Mouse (Mus musculus) cerebellum, postnatal 4 days (tissue): Measurements from ENCODE around the gene Cap2.

ENCODE experiments used
- DNase-seq, 2 experiments: peaks; one replicate each; pipeline ENCODE4 v3.0.0; 2022; ENCODE audit warnings: low spot score in 2 of 2, mixed read lengths in 1 of 2

The Cap2 gene

GRCm38 (mm10) chr13:46629391-46629790, 127.7 kb downstream of the Cap2 start:
- no peak for DNase-seq

GRCm38 (mm10) chr13:46632796-46633195, 131.1 kb downstream of the Cap2 start:
- DNase-seq, result no peak

- peak in 1 of 2 experiments; percentile 45 for DNase-seq
Measured at GRCm38 (mm10) chr13:46633320-46634132, 131.9 kb downstream of the Cap2 start.

GRCm38 (mm10) chr13:46634133-46634488, 132.5 kb downstream of the Cap2 start:
- peak in 1 of 2 experiments; percentile 22 for DNase-seq

- DNase-seq, result no peak
Measured at GRCm38 (mm10) chr13:46640608-46641468, 139.2 kb downstream of the Cap2 start.

- no peak for DNase-seq
Measured at GRCm38 (mm10) chr13:46642318-46642717, 140.7 kb downstream of the Cap2 start.

- no peak for DNase-seq
Measured at GRCm38 (mm10) chr13:46644175-46644574, 142.5 kb downstream of the Cap2 start.

GRCm38 (mm10) chr13:46645476-46645875, 143.8 kb downstream of the Cap2 start:
- DNase-seq, result no peak

GRCm38 (mm10) chr13:46651853-46652252, 150.2 kb downstream of the Cap2 start:
- DNase-seq, result no peak

- no peak for DNase-seq
Measured at GRCm38 (mm10) chr13:46652671-46653070, 151.0 kb downstream of the Cap2 start.

GRCm38 (mm10) chr13:46653671-46654070, 152.0 kb downstream of the Cap2 start:
- no peak for DNase-seq

- DNase-seq, result no peak
Measured at GRCm38 (mm10) chr13:46654566-46654965, 152.9 kb downstream of the Cap2 start.

GRCm38 (mm10) chr13:46659211-46659610, 157.6 kb downstream of the Cap2 start:
- DNase-seq, result no peak

GRCm38 (mm10) chr13:46663461-46663964, 161.9 kb downstream of the Cap2 start:
- DNase-seq, result peak in 1 of 2 experiments; percentile 20

- DNase-seq, result peak; percentile 93 to 95
Measured at GRCm38 (mm10) chr13:46669048-46669619, 167.5 kb downstream of the Cap2 start, which contains the start of gene Fam8a1. Fam8a1 (plus strand) TSS chr13:46669522.

- peak in 1 of 2 experiments; percentile 31 for DNase-seq
Measured at GRCm38 (mm10) chr13:46669620-46670271, 168.1 kb downstream of the Cap2 start.

GRCm38 (mm10) chr13:46670514-46670913, 168.9 kb downstream of the Cap2 start:
- DNase-seq, result no peak

GRCm38 (mm10) chr13:46674601-46675000, 173.0 kb downstream of the Cap2 start:
- peak in 1 of 2 experiments; percentile 14 for DNase-seq

GRCm38 (mm10) chr13:46677721-46678120, 176.1 kb downstream of the Cap2 start:
- no peak for DNase-seq

- no peak for DNase-seq
Measured at GRCm38 (mm10) chr13:46682921-46683320, 181.3 kb downstream of the Cap2 start.

- no peak for DNase-seq
Measured at GRCm38 (mm10) chr13:46683370-46683769, 181.7 kb downstream of the Cap2 start.
